Mouse (Mus musculus): ENCODE results near the gene Psrc1.

Gene Psrc1

GRCm38 (mm10) chr3:108383485-108384354 is at the start of gene Psrc1:
Gene Psrc1 (plus strand): TSS chr3:108383839.
- DNase-seq (ENCODE audit: low read depth in 2 of 2, low spot score in 2 of 2): peak; percentile 10 to 17

- DNase-seq (ENCODE audit: low read depth in 2 of 2, low spot score in 2 of 2): no peak
Measured at GRCm38 (mm10) chr3:108336878-108337277, 46.8 kb upstream of the Psrc1 start.

- no peak for DNase-seq (ENCODE audit: low read depth in 2 of 2, low spot score in 2 of 2)
Measured at GRCm38 (mm10) chr3:108341040-108341439, 42.6 kb upstream of the Psrc1 start.

- no peak for DNase-seq (ENCODE audit: low read depth in 2 of 2, low spot score in 2 of 2)
Measured at GRCm38 (mm10) chr3:108342185-108342584, 41.5 kb upstream of the Psrc1 start.

- DNase-seq (ENCODE audit: low read depth in 2 of 2, low spot score in 2 of 2): no peak
Measured at GRCm38 (mm10) chr3:108345855-108346254, 37.8 kb upstream of the Psrc1 start.

- no peak for DNase-seq (ENCODE audit: low read depth in 2 of 2, low spot score in 2 of 2)
Measured at GRCm38 (mm10) chr3:108348376-108348775, 35.3 kb upstream of the Psrc1 start.

- no peak for DNase-seq (ENCODE audit: low read depth in 2 of 2, low spot score in 2 of 2)
Measured at GRCm38 (mm10) chr3:108355245-108355644, 28.4 kb upstream of the Psrc1 start.

GRCm38 (mm10) chr3:108357051-108357450 is 26.6 kb upstream of the Psrc1 start:
- no peak for DNase-seq (ENCODE audit: low read depth in 2 of 2, low spot score in 2 of 2)

GRCm38 (mm10) chr3:108358445-108358844 is 25.2 kb upstream of the Psrc1 start:
- DNase-seq (ENCODE audit: low read depth in 2 of 2, low spot score in 2 of 2): no peak

GRCm38 (mm10) chr3:108360894-108361293 is 22.7 kb upstream of the Psrc1 start:
- DNase-seq (ENCODE audit: low read depth in 2 of 2, low spot score in 2 of 2): no peak

GRCm38 (mm10) chr3:108363626-108364025 is 20.0 kb upstream of the Psrc1 start:
- no peak for DNase-seq (ENCODE audit: low read depth in 2 of 2, low spot score in 2 of 2)

GRCm38 (mm10) chr3:108364270-108364995 is 19.2 kb upstream of the Psrc1 start, which contains the start of gene Mybphl:
Gene Mybphl (plus strand): TSS chr3:108364911.
- no peak for DNase-seq (ENCODE audit: low read depth in 2 of 2, low spot score in 2 of 2)

GRCm38 (mm10) chr3:108367173-108367572 is 16.5 kb upstream of the Psrc1 start:
- DNase-seq (ENCODE audit: low read depth in 2 of 2, low spot score in 2 of 2): no peak

GRCm38 (mm10) chr3:108367828-108368227 is 15.8 kb upstream of the Psrc1 start:
- no peak for DNase-seq (ENCODE audit: low read depth in 2 of 2, low spot score in 2 of 2)

- DNase-seq (ENCODE audit: low read depth in 2 of 2, low spot score in 2 of 2): no peak
Measured at GRCm38 (mm10) chr3:108368721-108369120, 14.9 kb upstream of the Psrc1 start.

- DNase-seq (ENCODE audit: low read depth in 2 of 2, low spot score in 2 of 2): no peak
Measured at GRCm38 (mm10) chr3:108372274-108372673, 11.4 kb upstream of the Psrc1 start.

GRCm38 (mm10) chr3:108372691-108373090 is 10.9 kb upstream of the Psrc1 start:
- no peak for DNase-seq (ENCODE audit: low read depth in 2 of 2, low spot score in 2 of 2)

- DNase-seq (ENCODE audit: low read depth in 2 of 2, low spot score in 2 of 2): no peak
Measured at GRCm38 (mm10) chr3:108378875-108379663, 4.6 kb upstream of the Psrc1 start.

- no peak for DNase-seq (ENCODE audit: low read depth in 2 of 2, low spot score in 2 of 2)
Measured at GRCm38 (mm10) chr3:108380695-108381094, 2.9 kb upstream of the Psrc1 start.

- DNase-seq (ENCODE audit: low read depth in 2 of 2, low spot score in 2 of 2): peak in 1 of 2 experiments; percentile 16
Measured at GRCm38 (mm10) chr3:108381945-108382875, 1.4 kb upstream of the Psrc1 start.

All from CD8-positive naive resting alpha-beta T cell, adult 2 months (primary cell).